Mouse (Mus musculus) embryo, embryonic 11.5 days (tissue): Measurements from ENCODE around the gene Gpr33.
A peak's percentile ranks its signal among the peaks of the same experiment; 100 is the strongest.

Experiments
- DNase-seq: peaks from one replicate; pipeline ENCODE4 v3.0.0-alpha.2; 2012; ENCODE audit warnings: low read depth, low spot score

Gene Gpr33

GRCm38 (mm10) chr12:52027963-52028362, at the start of gene Gpr33:
Gpr33 (minus strand) TSS chr12:52028063.
- no peak for DNase-seq

- no peak for DNase-seq
These were observed 21.5 kb upstream of the Gpr33 start for GRCm38 (mm10) chr12:52049324-52049723.

GRCm38 (mm10) chr12:52046371-52046770, 18.5 kb upstream of the Gpr33 start:
- DNase-seq: no peak

GRCm38 (mm10) chr12:52042818-52043336, 15.0 kb upstream of the Gpr33 start:
- no peak for DNase-seq

- DNase-seq: peak; percentile 17
These were observed 10.5 kb upstream of the Gpr33 start for GRCm38 (mm10) chr12:52038352-52038751.

GRCm38 (mm10) chr12:52034956-52035355, 7.1 kb upstream of the Gpr33 start:
- DNase-seq: no peak

- no peak for DNase-seq
These were observed 4.4 kb upstream of the Gpr33 start for GRCm38 (mm10) chr12:52032276-52032675.

GRCm38 (mm10) chr12:52014494-52015029, 13.3 kb downstream of the Gpr33 start:
- no peak for DNase-seq

- no peak for DNase-seq
These were observed 13.8 kb downstream of the Gpr33 start for GRCm38 (mm10) chr12:52014044-52014443.

- no peak for DNase-seq
These were observed 14.6 kb downstream of the Gpr33 start for GRCm38 (mm10) chr12:52013274-52013673.

- DNase-seq: no peak
These were observed 15.7 kb downstream of the Gpr33 start for GRCm38 (mm10) chr12:52012159-52012558.

GRCm38 (mm10) chr12:52010630-52010961, 17.3 kb downstream of the Gpr33 start:
- peak; percentile 43 for DNase-seq

GRCm38 (mm10) chr12:52009928-52010629, 17.8 kb downstream of the Gpr33 start:
- no peak for DNase-seq

GRCm38 (mm10) chr12:52006633-52006994, 21.2 kb downstream of the Gpr33 start:
- no peak for DNase-seq

GRCm38 (mm10) chr12:52005877-52006632, 21.8 kb downstream of the Gpr33 start, which contains the start of gene Dtd2:
Dtd2 (minus strand) TSS chr12:52006501.
- DNase-seq: peak; percentile 86

- no peak for DNase-seq
These were observed 25.1 kb downstream of the Gpr33 start for GRCm38 (mm10) chr12:52002746-52003145.

GRCm38 (mm10) chr12:52001544-52001943, 26.3 kb downstream of the Gpr33 start:
- peak; percentile 50 for DNase-seq

GRCm38 (mm10) chr12:51998366-51998932, 29.4 kb downstream of the Gpr33 start:
- DNase-seq: no peak

GRCm38 (mm10) chr12:51995738-51996536, 31.9 kb downstream of the Gpr33 start:
- no peak for DNase-seq

GRCm38 (mm10) chr12:51990629-51991028, 37.2 kb downstream of the Gpr33 start:
- no peak for DNase-seq

- no peak for DNase-seq
These were observed 39.3 kb downstream of the Gpr33 start for GRCm38 (mm10) chr12:51988536-51988935.
